Mouse (Mus musculus) lung, adult 2 months (tissue): Measurements from ENCODE around the gene Mrpl39. TPM values are rescaled to one million over a fixed set of nuclear protein-coding genes. Genes with fewer than 3 reads are reported as not detected.

Source experiments
- DNase-seq: peaks from one replicate; pipeline ENCODE4 v3.0.0; 2022
- H3K4me1 ChIP-seq: fragments of 200-500 bp; 2 replicates; pipeline ENCODE4 v1.6.1; 2011; ENCODE audit warnings: low read length; ENCODE audit not compliant: control insufficient read depth, insufficient read depth
- H3K4me3 ChIP-seq: fragments of 200-500 bp; replicated peaks from 2 replicates; pipeline ENCODE3; 2011; ENCODE audit warnings: low read depth, mild to moderate bottlenecking, control low read depth, low read length; ENCODE audit errors: extremely low read depth
- CTCF ChIP-seq: fragments of 200-500 bp; IDR thresholded peaks from 2 replicates; pipeline ENCODE4 v1.5.1; 2011; ENCODE audit warnings: mild to moderate bottlenecking, low read length, control low read depth; ENCODE audit not compliant: insufficient read depth
- POLR2A ChIP-seq: fragments of 200-500 bp; IDR thresholded peaks from 2 replicates; pipeline ENCODE4 v1.6.1; 2011; ENCODE audit warnings: low read depth, mild to moderate bottlenecking, control low read depth, low read length, borderline replicate concordance; ENCODE audit errors: extremely low read depth
- WGBS: fragments of 180-500 bp; shearing (Covaris S2); methylation state at CpG from one replicate; pipeline ENCODE4 v1.1.7; 2018; 5-methylcytosine and 5-hydroxymethylcytosine counted together
- polyA plus RNA-seq: library from polyadenylated mRNA; depleted of rRNA; stranded (reverse); fragments of >200 nt; gene quantifications from 2 replicates; pipeline ENCODE4 v1.2.3, GENCODE M21; 2012; rRNA removed

Gene Mrpl39
- polyA plus RNA-seq = 8.6 and 12.0 TPM in 2 replicates

GRCm38 (mm10) chr16:84735166-84736105, at the start of gene Mrpl39:
TSS of gene Mrpl39 (minus strand) at chr16:84735742.
- 1% methylated on average over 66 of the region's 66 CpGs for WGBS
- Histone ChIP-seq H3K4me3 (peak within 1 kb of the TSS; percentile 73), H3K4me1 (no peaks in the 10 kb centered on the region; the same call in none of the 2 replicates)
- TF ChIP-seq POLR2A = peak; percentile 53; the same call in 1 of the 2 replicates
- peak; percentile 63 for TF ChIP-seq CTCF
- peak; percentile 98 for DNase-seq

DNA sequence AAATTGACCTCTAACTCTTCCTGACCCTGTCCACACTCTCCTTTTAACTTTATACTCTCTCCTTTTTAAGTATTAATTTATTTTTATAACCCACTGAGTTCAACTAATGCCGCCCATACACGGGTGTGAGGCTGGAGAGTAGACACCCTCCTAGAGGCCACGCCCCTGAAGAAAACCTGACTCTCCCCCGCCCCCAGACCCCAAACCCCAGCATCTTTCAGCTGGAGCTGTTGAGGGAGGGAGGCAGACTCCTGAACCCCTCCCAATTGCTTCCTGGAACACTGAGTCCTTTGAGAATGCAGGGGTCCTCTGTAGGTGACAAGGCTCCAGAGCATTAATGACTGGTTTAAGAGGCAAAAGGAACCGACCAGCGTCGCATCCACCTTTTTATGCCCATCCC, 49.4 kb upstream of the Mrpl39 start:
- Histone ChIP-seq H3K4me3 (no peak overlapping the region), H3K4me1 (peaks cover 9% of the 10 kb centered on the region)
- DNase-seq = no peak
- TF ChIP-seq CTCF (no peak), POLR2A (no peak)
- 48% methylated on average over 7 of the region's 7 CpGs for WGBS

DNA sequence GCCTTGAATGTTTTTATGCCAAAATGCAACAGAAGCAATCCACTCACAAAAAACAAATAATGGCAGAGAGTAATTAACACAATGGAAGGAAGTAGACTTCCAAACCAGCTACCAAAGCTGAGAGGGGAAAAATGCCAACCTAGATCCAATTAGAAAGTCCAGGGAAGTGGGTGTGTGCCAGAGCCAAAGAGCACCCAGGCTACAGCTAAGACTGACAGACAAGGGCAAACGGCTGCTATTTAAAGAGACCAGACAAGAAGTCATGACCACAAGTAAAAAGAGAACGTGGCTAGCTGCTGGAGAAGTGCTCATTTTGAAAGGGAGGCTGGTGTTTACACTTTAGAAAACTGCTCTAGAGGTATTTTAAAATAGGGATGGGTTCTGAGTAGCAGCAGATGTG, 47.7 kb upstream of the Mrpl39 start:
- no peak for DNase-seq
- H3K4me1 ChIP-seq = peaks cover 9% of the 10 kb centered on the region
- no peak overlapping the region for H3K4me3 ChIP-seq
- TF ChIP-seq CTCF (no peak), POLR2A (no peak)
- WGBS = 8% methylated on average over 2 of the region's 2 CpGs

GRCm38 (mm10) chr16:84779718-84780117, 44.2 kb upstream of the Mrpl39 start:
- 42% methylated on average over 5 of the region's 5 CpGs for WGBS
- no peak for DNase-seq

DNA sequence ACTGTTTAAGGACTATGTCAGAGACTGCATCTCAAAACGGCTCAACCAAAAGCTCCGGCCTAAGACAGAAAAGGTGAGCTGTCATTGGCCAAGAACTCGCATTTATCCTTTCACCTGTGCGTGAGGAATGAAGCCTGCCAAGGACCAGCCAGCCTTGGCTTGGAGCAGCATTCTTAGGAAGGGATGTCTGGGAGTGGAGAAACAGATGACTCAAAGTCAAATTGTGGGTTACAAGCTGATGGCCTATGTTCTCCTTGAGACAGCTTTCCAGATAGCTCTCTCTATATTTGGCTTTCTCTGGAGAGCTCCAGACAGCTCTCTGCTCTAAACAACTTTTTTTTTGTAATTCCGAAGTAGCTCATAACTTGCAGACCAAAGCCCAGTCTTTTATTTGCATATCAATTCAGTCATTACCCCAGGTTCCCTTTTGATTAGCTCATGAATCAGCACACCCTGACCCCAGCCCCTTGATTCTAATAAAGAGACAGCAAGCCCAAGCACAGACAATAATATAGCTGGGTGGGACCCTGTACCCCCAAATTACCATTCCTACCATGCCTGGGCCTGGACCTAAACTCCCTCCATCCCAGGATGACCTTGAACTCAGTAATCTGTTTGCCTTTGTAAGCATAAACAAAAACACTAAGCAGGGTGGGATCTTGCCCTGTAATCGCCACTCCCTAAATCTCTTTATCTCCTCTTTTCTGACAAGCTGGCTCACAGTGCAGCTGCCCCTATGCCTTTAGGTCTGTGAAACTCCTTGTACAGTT, 43.5 kb upstream of the Mrpl39 start:
- TF ChIP-seq POLR2A (no peak), CTCF (no peak)
- 88% methylated on average over 6 of the region's 6 CpGs for WGBS
- no peak for DNase-seq
- H3K4me3 ChIP-seq = no peak overlapping the region
- H3K4me1 ChIP-seq = peaks cover 7% of the 10 kb centered on the region

More at GRCm38 (mm10) chr16:84779718-84780117, 44.2 kb upstream of the Mrpl39 start:
- peaks cover 7% of the 10 kb centered on the region for H3K4me1 ChIP-seq
- TF ChIP-seq CTCF (no peak), POLR2A (no peak)
- no peak overlapping the region for H3K4me3 ChIP-seq

DNA sequence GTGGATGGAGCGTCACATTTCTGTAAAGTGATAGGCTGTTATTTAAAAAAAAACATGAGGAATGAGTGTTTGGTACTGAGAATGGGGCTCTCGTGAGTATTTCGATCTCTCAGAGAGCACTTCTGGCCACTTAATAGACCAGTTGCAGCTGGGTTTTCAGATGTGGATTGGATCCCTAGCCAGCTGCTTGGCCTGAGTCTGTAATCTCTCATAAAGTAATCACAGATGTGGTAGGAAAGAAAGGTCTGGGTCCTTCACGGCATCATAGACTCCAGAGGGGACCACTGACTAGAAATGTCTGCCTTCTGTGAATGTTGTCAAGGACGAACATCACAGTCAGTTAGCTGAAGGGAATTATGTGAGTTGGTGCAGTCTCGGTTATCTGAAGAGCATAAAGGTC, 42.9 kb upstream of the Mrpl39 start:
- no peak for DNase-seq
- Histone ChIP-seq H3K4me1 (peaks cover 6% of the 10 kb centered on the region), H3K4me3 (no peak overlapping the region)
- 77% methylated on average over 6 of the region's 6 CpGs for WGBS
- no peak for TF ChIP-seq POLR2A
- TF ChIP-seq CTCF = no peak

DNA sequence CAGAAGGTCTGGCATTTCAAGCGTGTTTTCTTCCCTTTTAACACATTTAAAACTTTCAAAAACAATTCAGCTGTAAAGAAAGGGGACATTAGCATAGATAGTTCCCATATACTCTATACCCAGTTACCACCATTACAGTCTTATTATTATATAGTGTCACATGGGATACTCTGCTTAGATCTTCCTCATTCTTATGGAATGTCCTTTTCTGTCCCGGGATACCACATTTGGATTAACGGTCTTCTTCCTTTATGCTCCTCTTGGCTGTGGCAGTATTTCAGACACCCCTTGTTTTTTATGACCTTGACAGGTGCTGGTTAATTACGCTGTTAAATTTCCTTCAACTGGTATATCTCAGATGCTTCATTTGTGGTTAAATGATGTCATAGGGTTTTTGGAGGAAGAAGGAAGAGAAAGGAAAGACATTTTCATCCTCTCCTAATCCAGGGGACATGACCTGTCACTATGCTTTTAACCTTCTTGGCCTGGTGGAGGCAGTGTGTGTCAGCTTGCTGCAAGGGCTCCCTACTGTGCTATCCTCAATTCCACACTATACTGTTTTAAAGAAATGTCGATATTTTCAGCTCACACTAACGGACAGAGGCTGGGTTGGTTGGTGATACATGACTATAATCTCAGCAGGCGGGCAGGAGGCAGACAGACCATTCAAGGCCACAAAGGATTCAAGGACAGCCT, 40.7 kb upstream of the Mrpl39 start:
- Histone ChIP-seq H3K4me3 (no peak overlapping the region), H3K4me1 (no peaks in the 10 kb centered on the region; the same call in 1 of the 2 replicates)
- DNase-seq = no peak
- TF ChIP-seq POLR2A = no peak
- peak; percentile 61; the same call in 1 of the 2 replicates for TF ChIP-seq CTCF
- WGBS = 44% methylated on average over 7 of the region's 7 CpGs

DNA sequence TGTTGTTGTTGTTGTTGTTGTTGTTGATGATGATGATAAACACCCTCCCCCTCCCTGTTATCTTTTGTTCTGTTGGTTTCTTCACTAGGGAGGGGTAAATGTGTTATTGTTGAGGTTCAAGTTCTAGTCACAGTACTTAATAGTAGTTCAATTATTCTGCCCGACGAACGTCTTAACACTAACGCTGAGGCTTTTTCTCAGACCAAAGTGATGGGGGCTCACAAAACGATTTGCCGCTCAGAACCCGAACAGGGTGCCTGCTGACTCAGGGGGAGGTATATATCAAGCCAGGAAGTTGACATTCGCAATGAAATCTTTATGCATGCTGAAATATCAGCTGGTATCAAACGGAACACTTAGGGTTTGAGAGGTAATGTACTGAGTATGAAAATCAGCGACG, 39.8 kb upstream of the Mrpl39 start:
- TF ChIP-seq CTCF = no peak
- TF ChIP-seq POLR2A = no peak
- H3K4me1 ChIP-seq = no peaks in the 10 kb centered on the region; the same call in 1 of the 2 replicates
- 31% methylated on average over 11 of the region's 11 CpGs for WGBS
- DNase-seq = no peak
- peak overlapping the region; percentile 39 for H3K4me3 ChIP-seq

DNA sequence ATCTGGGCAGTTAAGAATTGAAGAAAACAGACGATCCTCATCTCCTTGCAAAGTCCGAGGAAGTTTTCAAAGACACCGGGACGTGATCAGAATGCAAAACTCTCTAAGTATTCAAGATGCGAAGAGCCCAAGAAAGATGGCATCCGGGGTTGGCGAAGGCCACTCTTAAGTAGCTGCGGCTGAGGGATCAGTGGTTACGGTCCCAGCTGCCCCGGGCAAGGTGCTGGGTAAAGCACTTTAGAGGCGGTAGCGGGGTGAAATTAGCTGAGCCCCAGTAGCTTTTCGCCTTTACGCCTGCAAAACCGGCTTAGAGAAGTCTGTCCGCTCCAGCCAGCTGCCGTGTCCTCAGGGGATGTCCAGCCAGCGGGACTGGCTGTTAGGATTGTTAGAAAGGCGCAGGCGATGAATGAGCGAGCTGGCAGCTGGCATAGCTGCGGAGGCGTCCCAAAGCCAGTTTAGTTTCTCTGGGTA, 39.3 kb upstream of the Mrpl39 start:
- DNase-seq = peak; percentile 32
- peak overlapping the region; percentile 76 for H3K4me3 ChIP-seq
- WGBS = under 1% methylated on average over 23 of the region's 23 CpGs
- TF ChIP-seq POLR2A = no peak
- TF ChIP-seq CTCF = no peak
- no peaks in the 10 kb centered on the region; the same call in 1 of the 2 replicates for H3K4me1 ChIP-seq
